Comparison of ENCODE assay signal across 8 mouse cellular contexts in the genomic region with DNA sequence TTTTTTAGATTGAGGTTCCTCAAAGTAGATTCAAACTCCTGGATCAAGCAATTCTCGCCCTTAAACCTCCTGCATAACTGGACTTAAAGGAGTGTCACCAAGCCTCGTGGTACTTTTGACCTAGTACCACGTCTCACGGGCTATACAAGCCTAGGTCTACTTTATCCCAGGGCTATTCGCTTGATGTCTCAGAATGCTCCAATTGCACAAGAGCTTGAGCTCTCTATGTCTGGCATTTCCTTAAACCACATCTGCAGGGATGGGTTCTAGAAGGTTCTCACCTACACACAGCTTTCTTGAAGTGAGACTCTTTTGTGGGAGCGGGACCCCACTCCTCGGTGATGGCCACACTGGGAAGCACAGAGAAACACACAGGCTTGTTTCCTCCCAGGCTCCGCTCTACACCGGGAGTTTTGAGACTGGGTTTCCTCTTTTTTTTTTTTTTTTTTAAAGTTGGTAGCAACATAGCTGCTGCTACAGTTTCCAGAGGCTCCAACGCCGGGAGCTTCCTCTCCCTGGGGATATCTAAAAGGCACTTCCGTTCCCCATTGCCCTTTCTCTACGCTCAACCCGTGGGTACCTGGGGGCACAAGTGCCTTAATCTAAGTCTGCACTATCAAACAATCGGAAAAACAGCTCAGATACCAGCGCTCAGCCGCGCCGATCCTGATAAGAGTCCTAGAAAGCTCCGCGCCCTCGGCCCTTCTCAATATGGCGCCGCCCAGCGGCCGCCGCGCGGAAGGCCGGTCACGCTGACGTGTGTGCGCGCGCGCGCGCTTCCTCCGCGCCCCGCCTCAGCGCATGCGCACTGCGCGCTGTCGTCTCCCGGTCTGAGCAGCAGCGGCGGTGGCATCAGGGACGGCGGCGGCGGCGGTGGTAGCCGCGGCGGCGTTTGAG. TPM values are rescaled to one million over a fixed set of nuclear protein-coding genes. Genes with fewer than 3 reads are reported as not detected.
A peak's percentile ranks its signal among the peaks of the same experiment; 100 is the strongest.
DNase-seq lines count a peak whose midpoint lies in the region; ATAC-seq and TF ChIP-seq lines count a peak whose summit lies in the region.

Fbxo42 (plus strand) TSS at position 802 of the 897 bp plus-strand sequence.

- H3K27ac ChIP-seq in ES-Bruce4 (ENCODE audit: insufficient read depth, low read length), result peak within 1 kb of the TSS; percentile 69
- peak within 1 kb of the TSS; percentile 78 for H3K27ac ChIP-seq in forebrain, embryonic 14.5 days (ENCODE audit: low read depth, low read length)
- H3K27ac ChIP-seq in neural tube, embryonic 15.5 days (replicated peaks), result peak within 1 kb of the TSS; percentile 93

- WGBS in forebrain, embryonic 14.5 days, result 9% methylated on average over 58 of the region's 58 CpGs
- WGBS in neural tube, embryonic 15.5 days, result 10% methylated on average over 51 of the region's 58 CpGs

- no peaks in the 10 kb centered on the region for H3K4me1 ChIP-seq in ES-Bruce4 (ENCODE audit: control insufficient read depth, insufficient read depth, low read length)
- H3K4me1 ChIP-seq in forebrain, embryonic 14.5 days (ENCODE audit: control insufficient read depth, insufficient read depth, low read length), result peaks cover 16% of the 10 kb centered on the region
- H3K4me1 ChIP-seq in neural tube, embryonic 15.5 days, result peaks cover 35% of the 10 kb centered on the region

- peak within 1 kb of the TSS; percentile 90 for H3K4me2 ChIP-seq in forebrain, embryonic 14.5 days (ENCODE audit: low read length)
- peak within 1 kb of the TSS; percentile 80 for H3K4me2 ChIP-seq in neural tube, embryonic 15.5 days

- TF ChIP-seq CTCF in ES-Bruce4 (IDR thresholded peaks at IDR 0.05; ENCODE audit: low read depth, low read length), result peak; percentile 53

- peak within 1 kb of the TSS; percentile 96 for H3K4me3 ChIP-seq in ES-Bruce4 (ENCODE audit: low read depth, low read length)
- H3K4me3 ChIP-seq in forebrain, embryonic 14.5 days (ENCODE audit: low read depth, low read length), result peak within 1 kb of the TSS; percentile 98
- peak within 1 kb of the TSS; percentile 98 for H3K4me3 ChIP-seq in neural tube, embryonic 15.5 days (replicated peaks)

- no peaks in the 10 kb centered on the region; the same call in 1 of the 2 replicates for H3K36me3 ChIP-seq in ES-Bruce4 (ENCODE audit: control insufficient read depth, insufficient read depth, low read length, poor library complexity, severe bottlenecking)
- no peaks in the 10 kb centered on the region for H3K36me3 ChIP-seq in forebrain, embryonic 14.5 days (ENCODE audit: control insufficient read depth, insufficient read depth, low read length)
- H3K36me3 ChIP-seq in neural tube, embryonic 15.5 days, result no peaks in the 10 kb centered on the region

- no peaks in the 10 kb centered on the region for H3K27me3 ChIP-seq in ES-Bruce4 (ENCODE audit: control insufficient read depth, insufficient read depth, low read length, poor library complexity, severe bottlenecking)
- no peaks in the 10 kb centered on the region for H3K27me3 ChIP-seq in forebrain, embryonic 14.5 days (replicated peaks; ENCODE audit: control insufficient read depth, insufficient read depth, low read length)
- H3K27me3 ChIP-seq in neural tube, embryonic 15.5 days (replicated peaks), result 0 out of 2 replicates have a peak, but pooled peaks cover 5% of the 10 kb centered on the region

- intact Hi-C loops in heart, postnatal 14 days (cut with DNase I), result loop anchor here (5.0 kb wide), 1 partner anchor 55 kb away; no protein-coding TSS in a partner anchor

- H3K9ac ChIP-seq in ES-Bruce4 (ENCODE audit: low read depth, poor library complexity, severe bottlenecking), result peak within 1 kb of the TSS; percentile 90
- H3K9ac ChIP-seq in forebrain, embryonic 14.5 days (ENCODE audit: low read length), result peak within 1 kb of the TSS; percentile 98
- H3K9ac ChIP-seq in neural tube, embryonic 15.5 days (replicated peaks), result peak within 1 kb of the TSS; percentile 99

- peak; percentile 96 for DNase-seq in forebrain, embryonic 14.5 days (ENCODE audit: low spot score)
- peak; percentile 97 to 98 for DNase-seq in heart, postnatal 14 days
- peak; percentile 95 for DNase-seq in layer of hippocampus, adult 11-12 months (ENCODE audit: low spot score)
- DNase-seq in lung, adult 18-20 months, result peak; percentile 91 to 93
- peak; percentile 92 for DNase-seq in testis, postnatal 14 days (ENCODE audit: low spot score)

- ATAC-seq in cerebellum, adult (ENCODE audit: insufficient number of reproducible peaks, low FRiP score, low TSS enrichment), result peak; percentile 89
- peak; percentile 88 for ATAC-seq in forebrain, embryonic 14.5 days
- peak; percentile 87 for ATAC-seq in neural tube, embryonic 15.5 days (ENCODE audit: low FRiP score)

- TF ChIP-seq POLR2A in ES-Bruce4 (IDR thresholded peaks at IDR 0.05; ENCODE audit: insufficient read depth, low read length), result peak; percentile 15

- no peaks in the 10 kb centered on the region for H3K9me3 ChIP-seq in ES-Bruce4 (replicated peaks; ENCODE audit: control insufficient read depth, insufficient read depth, low read length, poor library complexity, severe bottlenecking)
- no peaks in the 10 kb centered on the region for H3K9me3 ChIP-seq in forebrain, embryonic 14.5 days (replicated peaks; ENCODE audit: control insufficient read depth, low read length)
- H3K9me3 ChIP-seq in neural tube, embryonic 15.5 days (replicated peaks), result no peaks in the 10 kb centered on the region

- TF ChIP-seq EP300 in ES-Bruce4 (IDR thresholded peaks at IDR 0.05; ENCODE audit: insufficient read depth, low read depth, low read length), result no peak

RNA-seq across cellular contexts. Expression of gene Fbxo42, which starts in this region (rescaled TPM):
- 24.6 and 31.8 TPM in 2 replicates for polyA plus RNA-seq in ES-Bruce4 (2011; ENCODE audit: insufficient read depth, insufficient read length, low read depth, missing spikeins)
- 22.3 and 29.5 TPM in 2 replicates for polyA plus RNA-seq in forebrain, embryonic 14.5 days (2014; fragmentation: Nextera tagmentation; extraction: Ambion mirVana)
- total RNA-seq in heart, postnatal 14 days (2021), result 10 to 100 TPM; 13.0 to 13.5 TPM
- 23.3 and 23.8 TPM in 2 replicates for polyA plus RNA-seq in neural tube, embryonic 15.5 days (2015; fragmentation: Nextera tagmentation; extraction: Ambion mirVana)

Comparison
In these comparisons a context has a peak if more than half of its experiments do, and no peak if none do; other contexts are left out.
1. Peak in every context shown above with its lines: DNase-seq, ATAC-seq, H3K4me3 ChIP-seq and H3K27ac ChIP-seq.